Mouse (Mus musculus): ENCODE data around the gene Chsy1. TPM values are rescaled to one million over a fixed set of nuclear protein-coding genes. Genes with fewer than 3 reads are reported as not detected.

The Chsy1 gene
- 16.5 and 19.5 TPM in 2 replicates for polyA plus RNA-seq (2015; fragmentation: Nextera tagmentation; extraction: Ambion mirVana)

- peaks cover 33% of the 10 kb centered on the region for H3K4me1 ChIP-seq
- H3K9me3 ChIP-seq, result no peaks in the 10 kb centered on the region
- peak within 1 kb of the TSS; percentile 80 for H3K4me3 ChIP-seq
- peak within 1 kb of the TSS; percentile 92 for H3K9ac ChIP-seq
- H3K27me3 ChIP-seq, result no peaks in the 10 kb centered on the region
- peak; percentile 88 for ATAC-seq (ENCODE audit: insufficient number of reproducible peaks, low FRiP score, low TSS enrichment, low read depth)
- no peaks in the 10 kb centered on the region for H3K36me3 ChIP-seq
- H3K27ac ChIP-seq, result peak within 1 kb of the TSS; percentile 96
- peak within 1 kb of the TSS; percentile 90 for H3K4me2 ChIP-seq
- WGBS, result under 1% methylated on average over 78 of the region's 123 CpGs
These were observed at the start of gene Chsy1 for GRCm38 (mm10) chr7:66108961-66109854. Chsy1 (plus strand) TSS chr7:66109515.

- H3K4me3 ChIP-seq, result peak overlapping the region; percentile 96
- H3K4me1 ChIP-seq, result peaks cover 15% of the 10 kb centered on the region
- H3K36me3 ChIP-seq, result peaks cover 20% of the 10 kb centered on the region
- peak overlapping the region; percentile 84 for H3K4me2 ChIP-seq
- no peaks in the 10 kb centered on the region for H3K27me3 ChIP-seq
- ATAC-seq (ENCODE audit: insufficient number of reproducible peaks, low FRiP score, low TSS enrichment, low read depth), result peak; percentile 85
- peak overlapping the region; percentile 92 for H3K9ac ChIP-seq
- H3K27ac ChIP-seq, result peak overlapping the region; percentile 83
- H3K9me3 ChIP-seq, result no peaks in the 10 kb centered on the region
- WGBS, result under 1% methylated on average over 64 of the region's 64 CpGs
These were observed 49.0 kb upstream of the Chsy1 start for GRCm38 (mm10) chr7:66060066-66060956.

- Histone ChIP-seq H3K4me3 (peak overlapping the region; percentile 96), H3K9ac (peak overlapping the region; percentile 92), H3K27me3 (no peaks in the 10 kb centered on the region), H3K9me3 (no peaks in the 10 kb centered on the region), H3K27ac (no peak overlapping the region), H3K4me1 (peaks cover 15% of the 10 kb centered on the region), H3K36me3 (peaks cover 24% of the 10 kb centered on the region), H3K4me2 (peak overlapping the region; percentile 84)
- no peak for ATAC-seq (ENCODE audit: insufficient number of reproducible peaks, low FRiP score, low TSS enrichment, low read depth)
- WGBS, result under 1% methylated on average over 14 of the region's 14 CpGs
These were observed 48.3 kb upstream of the Chsy1 start for GRCm38 (mm10) chr7:66061057-66061456.

DNA sequence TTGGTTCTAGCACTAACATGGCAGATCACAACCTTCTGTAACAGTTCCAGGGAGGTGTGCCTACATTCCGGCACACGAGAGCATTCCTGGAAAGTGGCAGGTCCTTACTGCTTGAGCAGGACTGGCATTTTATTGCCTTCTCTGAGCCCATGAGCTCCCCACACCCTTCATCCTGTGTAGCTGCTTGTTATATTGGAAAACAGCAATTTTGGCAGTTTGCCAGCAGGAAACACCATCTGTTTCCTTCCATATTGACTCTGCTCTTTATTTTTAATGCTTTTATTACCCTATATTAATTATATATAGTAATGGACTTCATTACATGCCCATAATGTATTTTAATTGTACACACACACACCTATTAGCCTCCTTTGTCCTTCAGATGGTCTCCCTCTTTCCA is 32.9 kb upstream of the Chsy1 start:
- H3K4me3 ChIP-seq, result no peak overlapping the region
- peaks cover 56% of the 10 kb centered on the region for H3K36me3 ChIP-seq
- WGBS, result 32% methylated on average over 2 of the region's 2 CpGs
- ATAC-seq (ENCODE audit: insufficient number of reproducible peaks, low FRiP score, low TSS enrichment, low read depth), result no peak
- H3K27me3 ChIP-seq, result no peaks in the 10 kb centered on the region
- H3K9me3 ChIP-seq, result no peaks in the 10 kb centered on the region
- H3K9ac ChIP-seq, result no peak overlapping the region
- peaks cover 20% of the 10 kb centered on the region for H3K4me1 ChIP-seq
- H3K27ac ChIP-seq, result no peak overlapping the region
- no peak overlapping the region for H3K4me2 ChIP-seq

GRCm38 (mm10) chr7:66079364-66080230 is 29.7 kb upstream of the Chsy1 start, which contains the start of gene Selenos:
Selenos (plus strand) TSS chr7:66079649.
- H3K36me3 ChIP-seq, result peaks cover 48% of the 10 kb centered on the region
- H3K27me3 ChIP-seq, result no peaks in the 10 kb centered on the region
- ATAC-seq (ENCODE audit: insufficient number of reproducible peaks, low FRiP score, low TSS enrichment, low read depth), result peak; percentile 98
- WGBS, result under 1% methylated on average over 62 of the region's 65 CpGs
- H3K9ac ChIP-seq, result peak within 1 kb of the TSS; percentile 78
- H3K9me3 ChIP-seq, result no peaks in the 10 kb centered on the region
- peak within 1 kb of the TSS; percentile 88 for H3K4me3 ChIP-seq
- H3K27ac ChIP-seq, result peak within 1 kb of the TSS; percentile 89
- peaks cover 25% of the 10 kb centered on the region for H3K4me1 ChIP-seq
- peak within 1 kb of the TSS; percentile 63 for H3K4me2 ChIP-seq

DNA sequence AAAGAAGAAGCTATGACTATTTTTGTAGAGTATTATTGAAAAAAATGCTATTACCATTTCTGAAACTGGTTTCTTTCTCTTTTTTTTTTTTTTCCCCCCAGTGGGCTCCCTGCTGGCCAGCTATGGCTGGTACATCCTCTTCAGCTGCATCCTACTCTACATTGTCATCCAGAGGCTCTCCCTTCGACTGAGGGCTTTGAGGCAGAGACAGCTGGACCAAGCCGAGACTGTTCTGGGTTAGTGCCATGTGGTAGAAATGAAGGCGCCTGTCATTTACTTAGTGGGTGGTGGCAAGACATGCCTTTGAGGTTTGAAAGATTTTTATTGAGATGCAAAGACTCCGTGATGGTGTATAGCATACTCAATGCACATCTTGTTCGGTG is 29.1 kb upstream of the Chsy1 start:
- peak overlapping the region; percentile 63 for H3K4me2 ChIP-seq
- H3K27me3 ChIP-seq, result no peaks in the 10 kb centered on the region
- H3K36me3 ChIP-seq, result peaks cover 46% of the 10 kb centered on the region
- ATAC-seq (ENCODE audit: insufficient number of reproducible peaks, low FRiP score, low TSS enrichment, low read depth), result no peak
- H3K9me3 ChIP-seq, result no peaks in the 10 kb centered on the region
- WGBS, result 18% methylated on average over 5 of the region's 5 CpGs
- peak overlapping the region; percentile 89; the same call in 1 of the 2 replicates for H3K27ac ChIP-seq
- H3K4me1 ChIP-seq, result peaks cover 25% of the 10 kb centered on the region
- H3K9ac ChIP-seq, result peak overlapping the region; percentile 78
- peak overlapping the region; percentile 88 for H3K4me3 ChIP-seq

GRCm38 (mm10) chr7:66083757-66084156 is 25.6 kb upstream of the Chsy1 start:
- no peaks in the 10 kb centered on the region for H3K27me3 ChIP-seq
- ATAC-seq (ENCODE audit: insufficient number of reproducible peaks, low FRiP score, low TSS enrichment, low read depth), result no peak

GRCm38 (mm10) chr7:66084546-66084945 is 24.8 kb upstream of the Chsy1 start:
- peaks cover 17% of the 10 kb centered on the region for H3K4me1 ChIP-seq
- no peaks in the 10 kb centered on the region for H3K27me3 ChIP-seq
- H3K4me2 ChIP-seq, result no peak overlapping the region
- no peak overlapping the region for H3K4me3 ChIP-seq
- H3K36me3 ChIP-seq, result peaks cover 65% of the 10 kb centered on the region
- H3K27ac ChIP-seq, result 0 out of 2 replicates have a peak overlapping the region, but pooled peaks have one; percentile 3
- H3K9ac ChIP-seq, result no peak overlapping the region
- ATAC-seq (ENCODE audit: insufficient number of reproducible peaks, low FRiP score, low TSS enrichment, low read depth), result no peak
- 81% methylated on average over 7 of the region's 7 CpGs for WGBS
- H3K9me3 ChIP-seq, result no peaks in the 10 kb centered on the region

More at GRCm38 (mm10) chr7:66083757-66084156, 25.6 kb upstream of the Chsy1 start:
- 0 out of 2 replicates have a peak overlapping the region, but pooled peaks have one; percentile 3 for H3K27ac ChIP-seq
- H3K9me3 ChIP-seq, result no peaks in the 10 kb centered on the region
- H3K4me2 ChIP-seq, result no peak overlapping the region
- H3K4me1 ChIP-seq, result peaks cover 19% of the 10 kb centered on the region
- WGBS, result 86% methylated on average over 6 of the region's 6 CpGs
- H3K36me3 ChIP-seq, result peaks cover 59% of the 10 kb centered on the region
- H3K4me3 ChIP-seq, result no peak overlapping the region
- H3K9ac ChIP-seq, result no peak overlapping the region

DNA sequence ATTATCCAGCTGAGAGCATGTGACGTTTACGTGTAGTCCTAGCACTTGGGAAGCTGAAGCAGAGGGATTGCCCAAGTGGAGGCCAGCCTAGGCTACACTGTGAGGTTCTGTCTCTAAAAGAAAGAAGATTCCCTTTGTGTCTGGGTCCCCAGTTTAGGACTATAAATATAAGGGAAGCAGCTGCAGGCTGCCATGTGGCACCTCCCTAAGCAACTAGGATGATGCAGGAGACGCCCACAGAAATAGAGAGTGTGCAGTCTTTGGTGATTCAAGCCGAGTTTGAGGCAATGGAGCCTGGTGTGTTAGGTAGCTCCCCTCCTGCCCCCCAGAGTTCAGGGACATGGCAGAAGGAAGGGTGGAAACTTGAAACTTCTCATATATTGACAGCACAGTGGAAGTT is 21.7 kb upstream of the Chsy1 start:
- Histone ChIP-seq H3K9me3 (no peaks in the 10 kb centered on the region), H3K27me3 (no peaks in the 10 kb centered on the region), H3K27ac (no peak overlapping the region), H3K4me3 (no peak overlapping the region), H3K4me1 (no peaks in the 10 kb centered on the region), H3K36me3 (peaks cover 94% of the 10 kb centered on the region), H3K9ac (no peak overlapping the region), H3K4me2 (no peak overlapping the region)
- WGBS, result 88% methylated on average over 4 of the region's 4 CpGs
- no peak for ATAC-seq (ENCODE audit: insufficient number of reproducible peaks, low FRiP score, low TSS enrichment, low read depth)

DNA sequence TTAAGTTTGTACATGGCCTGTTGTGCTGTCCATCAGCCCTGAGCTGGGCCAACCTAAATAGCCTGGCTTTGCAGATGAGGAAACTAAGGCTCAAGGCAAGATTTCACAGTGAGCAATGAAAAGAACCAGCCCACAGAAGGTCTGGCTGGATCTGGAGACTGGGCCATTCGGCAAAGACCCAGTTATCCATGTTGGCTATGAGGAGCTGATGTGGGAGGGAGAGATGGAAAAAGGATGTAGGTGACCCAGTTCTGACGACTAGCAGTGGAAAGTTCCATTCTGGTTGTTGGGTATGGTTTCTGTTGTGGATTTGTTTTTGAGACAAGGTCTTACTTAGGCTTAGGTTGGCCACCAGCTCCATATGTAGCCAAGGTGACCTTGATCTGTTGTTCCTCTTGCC is 21.2 kb upstream of the Chsy1 start:
- H3K4me1 ChIP-seq, result no peaks in the 10 kb centered on the region
- H3K4me3 ChIP-seq, result no peak overlapping the region
- H3K27me3 ChIP-seq, result no peaks in the 10 kb centered on the region
- 88% methylated on average over 2 of the region's 2 CpGs for WGBS
- peaks cover 91% of the 10 kb centered on the region for H3K36me3 ChIP-seq
- H3K27ac ChIP-seq, result no peak overlapping the region
- no peak overlapping the region for H3K9ac ChIP-seq
- no peak for ATAC-seq (ENCODE audit: insufficient number of reproducible peaks, low FRiP score, low TSS enrichment, low read depth)
- no peaks in the 10 kb centered on the region for H3K9me3 ChIP-seq
- H3K4me2 ChIP-seq, result no peak overlapping the region

- Histone ChIP-seq H3K4me2 (no peak overlapping the region), H3K27me3 (no peaks in the 10 kb centered on the region), H3K27ac (no peak overlapping the region), H3K9me3 (no peaks in the 10 kb centered on the region), H3K36me3 (peaks cover 66% of the 10 kb centered on the region), H3K4me3 (no peak overlapping the region), H3K9ac (no peak overlapping the region), H3K4me1 (no peaks in the 10 kb centered on the region)
- no peak for ATAC-seq (ENCODE audit: insufficient number of reproducible peaks, low FRiP score, low TSS enrichment, low read depth)
- WGBS, result 84% methylated on average over 11 of the region's 11 CpGs
These were observed 18.6 kb upstream of the Chsy1 start for GRCm38 (mm10) chr7:66090676-66091190.

All from limb, embryonic 15.5 days (tissue).